Mouse (Mus musculus) C2C12 (cell line): ENCODE measurements at regions not wholly inside any gene's neighbourhood (a gene's known extent, or its start where the extent isn't known, plus 50 kb on each side); places are given as distances from the start of the nearest gene placed in this dataset.

Experiments
- CEBPB ChIP-seq: IDR thresholded peaks from one replicate; pipeline ENCODE4 v1.6.1; 2011; ENCODE audit warnings: low read depth, mild to moderate bottlenecking, control low read depth, moderate library complexity
- CTCF ChIP-seq: IDR thresholded peaks from one replicate; pipeline ENCODE4 v1.5.1; 2011; ENCODE audit not compliant: control insufficient read depth, insufficient read depth, insufficient read length
- MAX ChIP-seq: IDR thresholded peaks from one replicate; pipeline ENCODE4 v1.6.1; 2011; ENCODE audit warnings: mild to moderate bottlenecking, control low read depth
- MYOD1 ChIP-seq: IDR thresholded peaks from one replicate; pipeline ENCODE4 v1.6.1; 2011; ENCODE audit warnings: low read depth; ENCODE audit not compliant: control insufficient read depth, insufficient read length
- MYOG ChIP-seq: IDR thresholded peaks from one replicate; pipeline ENCODE4 v1.6.1; 2011; ENCODE audit not compliant: control insufficient read depth, insufficient read length; ENCODE audit errors: extremely low read depth
- USF1 ChIP-seq: IDR thresholded peaks from one replicate; pipeline ENCODE4 v1.6.1; 2011; ENCODE audit warnings: low read depth, mild to moderate bottlenecking, control low read depth, moderate library complexity

DNA sequence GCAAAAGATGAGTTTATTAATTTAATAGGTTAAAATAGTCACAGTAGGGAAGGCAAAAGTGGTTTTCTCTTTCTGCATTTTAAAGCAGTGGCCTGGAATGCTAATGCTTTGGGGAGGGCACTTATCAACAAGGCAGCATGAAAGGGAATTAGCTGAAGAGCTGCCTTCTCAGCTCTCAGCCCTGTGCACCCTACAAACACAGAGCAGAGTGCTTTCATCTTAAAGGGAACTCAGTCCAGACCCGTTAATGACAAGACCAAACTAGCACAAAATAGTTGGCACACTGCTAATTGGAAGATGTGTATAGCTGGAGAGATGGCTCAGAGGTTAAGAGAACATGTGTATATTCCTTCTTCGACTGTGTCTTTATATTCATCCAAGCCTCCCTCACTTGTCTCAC is 281.6 kb downstream of the Lpin1 start:
- TF ChIP-seq MAX: no peak
- no peak for TF ChIP-seq CTCF
- no peak for TF ChIP-seq CEBPB
- TF ChIP-seq MYOG: no peak
- no peak for TF ChIP-seq MYOD1
- TF ChIP-seq USF1: no peak
